Comparison of ENCODE assay signal across 8 mouse cellular contexts in genomic region chr6:93223610-93224550, GRCm38 (mm10).
A peak's percentile ranks its signal among the peaks of the same experiment; 100 is the strongest.
DNase-seq lines count a peak whose midpoint lies in the region; ATAC-seq lines count a peak whose summit lies in the region.

No protein-coding gene starts in this region.

- WGBS in midbrain, embryonic 11.5 days = 24% methylated on average over 8 of the region's 8 CpGs

- H3K9ac ChIP-seq in midbrain, embryonic 11.5 days (ENCODE audit: low read length) = no peak overlapping the region

- no peak overlapping the region; the same call in 1 of the 2 replicates for H3K27ac ChIP-seq in midbrain, embryonic 11.5 days (ENCODE audit: low read depth, low read length)

- H3K4me2 ChIP-seq in midbrain, embryonic 11.5 days = no peak overlapping the region; the same call in 1 of the 2 replicates

- peak; percentile 20 for DNase-seq in adrenal gland, postnatal 10 days
- peak; percentile 29 for DNase-seq in embryo, embryonic 11.5 days (ENCODE audit: low read depth, low spot score)
- peak; percentile 15 for DNase-seq in kidney, adult 18-20 months
- peak; percentile 92 for DNase-seq in midbrain, embryonic 11.5 days (ENCODE audit: low spot score, missing footprints)
- DNase-seq in right cerebral cortex, adult 2 months (ENCODE audit: low spot score in 2 of 2) = no peak
- no peak for DNase-seq in spleen, postnatal 10 days (ENCODE audit: low spot score in 2 of 2)

- no peaks in the 10 kb centered on the region for H3K9me3 ChIP-seq in midbrain, embryonic 11.5 days (ENCODE audit: control insufficient read depth, low read length)

- H3K4me1 ChIP-seq in midbrain, embryonic 11.5 days (ENCODE audit: control insufficient read depth, insufficient read depth, low read length) = peaks cover 12% of the 10 kb centered on the region

- H3K4me3 ChIP-seq in midbrain, embryonic 11.5 days (ENCODE audit: low read depth, low read length) = no peak overlapping the region

- H3K36me3 ChIP-seq in midbrain, embryonic 11.5 days (ENCODE audit: control insufficient read depth, insufficient read depth, low read length) = no peaks in the 10 kb centered on the region

- peaks cover 11% of the 10 kb centered on the region for H3K27me3 ChIP-seq in midbrain, embryonic 11.5 days (ENCODE audit: control insufficient read depth, insufficient read depth, low read length)

- ATAC-seq in midbrain, embryonic 11.5 days (ENCODE audit: low FRiP score) = peak; percentile 95
- ATAC-seq in frontal cortex, adult (ENCODE audit: low TSS enrichment) = no peak
- no peak for ATAC-seq in granulocyte monocyte progenitor cell, adult 5-6 weeks (replicated peaks; ENCODE audit: poor library complexity, severe bottlenecking)

Comparison
In these comparisons a context has a peak if more than half of its experiments do, and no peak if none do; other contexts are left out.
1. DNase-seq: peak in adrenal gland, postnatal 10 days (single experiment), embryo, embryonic 11.5 days (single experiment), kidney, adult 18-20 months (single experiment) and midbrain, embryonic 11.5 days (single experiment); none in right cerebral cortex, adult 2 months (0 of 2) and spleen, postnatal 10 days (0 of 2).